Mouse (Mus musculus): ENCODE measurements at regions not wholly inside any gene's neighbourhood (a gene's known extent, or its start where the extent isn't known, plus 50 kb on each side); places are given as distances from the start of the nearest gene placed in this dataset.

GRCm38 (mm10) chr15:52095629-52096190, 1789.0 kb upstream of the Gm7489 start:
- no peak for DNase-seq

GRCm38 (mm10) chr15:52108761-52109160, 1775.9 kb upstream of the Gm7489 start:
- DNase-seq, result no peak

- DNase-seq, result no peak
These were observed 1770.2 kb upstream of the Gm7489 start for GRCm38 (mm10) chr15:52114368-52115036.

GRCm38 (mm10) chr15:52136693-52137092, 1748.0 kb upstream of the Gm7489 start:
- DNase-seq, result no peak

GRCm38 (mm10) chr15:52153421-52153820, 1731.3 kb upstream of the Gm7489 start:
- DNase-seq, result no peak

- no peak for DNase-seq
These were observed 1728.9 kb upstream of the Gm7489 start for GRCm38 (mm10) chr15:52155784-52156183.

- DNase-seq, result no peak
These were observed 1727.9 kb upstream of the Gm7489 start for GRCm38 (mm10) chr15:52156779-52157178.

- peak; percentile 71 for DNase-seq
These were observed 1724.3 kb upstream of the Gm7489 start for GRCm38 (mm10) chr15:52160181-52161088.

GRCm38 (mm10) chr15:52161089-52161442, 1723.6 kb upstream of the Gm7489 start:
- DNase-seq, result no peak

- peak; percentile 12 for DNase-seq
These were observed 1723.0 kb upstream of the Gm7489 start for GRCm38 (mm10) chr15:52161568-52162316.

GRCm38 (mm10) chr15:52166144-52166543, 1718.6 kb upstream of the Gm7489 start:
- DNase-seq, result no peak

- peak; percentile 44 for DNase-seq
These were observed 1717.9 kb upstream of the Gm7489 start for GRCm38 (mm10) chr15:52166595-52167443.

- no peak for DNase-seq
These were observed 1716.9 kb upstream of the Gm7489 start for GRCm38 (mm10) chr15:52167811-52168210.

- DNase-seq, result no peak
These were observed 1707.8 kb upstream of the Gm7489 start for GRCm38 (mm10) chr15:52176951-52177350.

GRCm38 (mm10) chr15:52178668-52179067, 1706.0 kb upstream of the Gm7489 start:
- DNase-seq, result no peak

- no peak for DNase-seq
These were observed 1705.3 kb upstream of the Gm7489 start for GRCm38 (mm10) chr15:52179379-52179778.

- DNase-seq, result no peak
These were observed 1693.5 kb upstream of the Gm7489 start for GRCm38 (mm10) chr15:52191176-52191575.

GRCm38 (mm10) chr15:52207271-52207670, 1677.4 kb upstream of the Gm7489 start:
- DNase-seq, result no peak

- no peak for DNase-seq
These were observed 1652.3 kb upstream of the Gm7489 start for GRCm38 (mm10) chr15:52232442-52232841.

- no peak for DNase-seq
These were observed 1648.5 kb upstream of the Gm7489 start for GRCm38 (mm10) chr15:52236220-52236619.

GRCm38 (mm10) chr15:52242890-52243289, 1641.8 kb upstream of the Gm7489 start:
- DNase-seq, result no peak
